Mouse (Mus musculus) frontal cortex, adult 2 months (tissue): Measurements from ENCODE around the gene Fbln7. TPM values are rescaled to one million over a fixed set of nuclear protein-coding genes. Genes with fewer than 3 reads are reported as not detected.

Experiments used
- polyA plus RNA-seq: library from polyadenylated mRNA; depleted of rRNA; stranded (reverse); fragments of >200 nt; gene quantifications from 2 replicates; pipeline ENCODE4 v1.2.3, GENCODE M21; 2012; rRNA removed

Gene Fbln7
- polyA plus RNA-seq, 1 experiment, result 1.9 TPM

Other genes starting within 250 kb of the Fbln7 start
- gene Anapc1, start 175.6 kb upstream of the Fbln7 start, polyA plus RNA-seq, result 41.4 and 45.5 TPM in 2 replicates
- gene Mertk, start 164.0 kb upstream of the Fbln7 start, polyA plus RNA-seq, result 16.8 and 18.3 TPM in 2 replicates
- gene Tmem87b, start 44.9 kb upstream of the Fbln7 start, polyA plus RNA-seq, result 24.0 and 28.0 TPM in 2 replicates
- gene Zc3h8, start 81.1 kb downstream of the Fbln7 start, polyA plus RNA-seq, result 8.4 and 9.3 TPM in 2 replicates
- 6.8 and 7.1 TPM in 2 replicates for gene Zc3h6, start 104.4 kb downstream of the Fbln7 start, polyA plus RNA-seq
- 5.1 and 5.3 TPM in 2 replicates for gene Gm10762, start 104.7 kb downstream of the Fbln7 start, polyA plus RNA-seq
- 0.11 and 0.20 TPM in 2 replicates for gene Vinac1, start 185.2 kb downstream of the Fbln7 start, polyA plus RNA-seq
- 30.1 and 30.8 TPM in 2 replicates for gene Ttl, start 203.0 kb downstream of the Fbln7 start, polyA plus RNA-seq
- 27.8 and 29.3 TPM in 2 replicates for gene Polr1b, start 238.0 kb downstream of the Fbln7 start, polyA plus RNA-seq